Mouse (Mus musculus): Measurements from ENCODE around the gene Napepld.

GRCm38 (mm10) chr5:21680029-21680428 is 21.2 kb downstream of the Napepld start:
- TF ChIP-seq POLR2A (IDR thresholded peaks at IDR 0.05; ENCODE audit: control insufficient read depth, low read depth, low read length) (no peak), CTCF (IDR thresholded peaks at IDR 0.05; ENCODE audit: control insufficient read depth, insufficient read depth, insufficient replicate concordance, low read depth, low read length) (no peak)

Measured in testis, adult 2 months (tissue).